Mouse (Mus musculus) heart, adult 8-10 months (tissue): ENCODE measurements around the gene Tymp. TPM values are rescaled to one million over a fixed set of nuclear protein-coding genes. Genes with fewer than 3 reads are reported as not detected.

Experiments
- DNase-seq: peaks from one replicate; pipeline ENCODE4 v3.0.0; 2022; ENCODE audit warnings: low spot score
- total RNA-seq, 4 experiments: library from RNA; stranded (reverse); gene quantifications; 2 replicates each; pipeline ENCODE4 v1.2.4; 2022

Gene Tymp
- under 1 TPM; 0.22 to 0.72 (median 0.31) TPM for total RNA-seq

- no peak for DNase-seq
Observed at GRCm38 (mm10) chr15:89376957-89377356, at the start of gene Tymp. Gene Tymp, minus strand, starts transcription at chr15:89377039.

- DNase-seq = peak; percentile 78
Observed at GRCm38 (mm10) chr15:89425711-89426121, 48.9 kb upstream of the Tymp start, which contains the start of gene Cpt1b. Gene Cpt1b, minus strand, starts transcription at chr15:89425863.

- DNase-seq = no peak
Observed at GRCm38 (mm10) chr15:89424621-89425020, 47.8 kb upstream of the Tymp start.

GRCm38 (mm10) chr15:89421938-89422337, 45.1 kb upstream of the Tymp start:
- DNase-seq = no peak

- no peak for DNase-seq
Observed at GRCm38 (mm10) chr15:89415282-89415681, 38.4 kb upstream of the Tymp start.

GRCm38 (mm10) chr15:89410118-89410517, 33.3 kb upstream of the Tymp start, which contains the start of gene Syce3:
Gene Syce3, minus strand, starts transcription at chr15:89410503.
- no peak for DNase-seq

- no peak for DNase-seq
Observed at GRCm38 (mm10) chr15:89406691-89407090, 29.9 kb upstream of the Tymp start.

- no peak for DNase-seq
Observed at GRCm38 (mm10) chr15:89404831-89405623, 28.2 kb upstream of the Tymp start.

GRCm38 (mm10) chr15:89402471-89402870, 25.6 kb upstream of the Tymp start:
- no peak for DNase-seq

GRCm38 (mm10) chr15:89399716-89400115, 22.9 kb upstream of the Tymp start:
- DNase-seq = no peak

GRCm38 (mm10) chr15:89398146-89398545, 21.3 kb upstream of the Tymp start:
- DNase-seq = no peak

- DNase-seq = no peak
Observed at GRCm38 (mm10) chr15:89396883-89397282, 20.0 kb upstream of the Tymp start.

- no peak for DNase-seq
Observed at GRCm38 (mm10) chr15:89390081-89390480, 13.2 kb upstream of the Tymp start.

GRCm38 (mm10) chr15:89387127-89387526, 10.3 kb upstream of the Tymp start:
- no peak for DNase-seq

GRCm38 (mm10) chr15:89384617-89385016, 7.8 kb upstream of the Tymp start, which contains the start of gene Klhdc7b:
Gene Klhdc7b, plus strand, starts transcription at chr15:89384917.
- DNase-seq = no peak

- DNase-seq = no peak
Observed at GRCm38 (mm10) chr15:89379429-89379828, 2.6 kb upstream of the Tymp start.

- peak; percentile 71 for DNase-seq
Observed at GRCm38 (mm10) chr15:89378831-89379401, 2.1 kb upstream of the Tymp start, which contains the start of gene Odf3b. Gene Odf3b, minus strand, starts transcription at chr15:89379282.

GRCm38 (mm10) chr15:89377938-89378828, 1.3 kb upstream of the Tymp start:
- DNase-seq = no peak

GRCm38 (mm10) chr15:89377362-89377761, 523 bp upstream of the Tymp start:
- no peak for DNase-seq

GRCm38 (mm10) chr15:89376040-89376439, 799 bp downstream of the Tymp start:
- no peak for DNase-seq

GRCm38 (mm10) chr15:89374801-89375534, 1.9 kb downstream of the Tymp start:
- no peak for DNase-seq
